Mouse (Mus musculus) hindbrain, postnatal 0 days (tissue): ENCODE measurements around the gene Mrpl35. TPM values are rescaled to one million over a fixed set of nuclear protein-coding genes. Genes with fewer than 3 reads are reported as not detected.
A peak's percentile ranks its signal among the peaks of the same experiment; 100 is the strongest.

Experiments
- ATAC-seq: fragments of 200-750 bp; cut with Nextera tagmentation; 2 replicates; pipeline ENCODE4 v1.8.0; 2017; ENCODE audit warnings: mild to moderate bottlenecking, moderate TSS enrichment, moderate library complexity
- DNase-seq: peaks from one replicate; pipeline ENCODE4 v3.0.0-alpha.2; 2015; ENCODE audit warnings: low spot score
- H3K27ac ChIP-seq: fragments of 300-500 bp; sonication (generic); 2 replicates; pipeline ENCODE4 v1.5.1; 2014; ENCODE audit warnings: mild to moderate bottlenecking
- H3K27me3 ChIP-seq: fragments of 300-500 bp; sonication (generic); 2 replicates; pipeline ENCODE4 v1.6.1; 2014; ENCODE audit warnings: low read length, mixed read lengths; ENCODE audit not compliant: insufficient read depth
- H3K36me3 ChIP-seq: fragments of 300-500 bp; sonication (generic); 2 replicates; pipeline ENCODE4 v1.6.1; 2014; ENCODE audit warnings: low read length, mixed read lengths; ENCODE audit not compliant: insufficient read depth
- H3K4me1 ChIP-seq: fragments of 300-500 bp; sonication (generic); 2 replicates; pipeline ENCODE4 v1.6.1; 2014; ENCODE audit warnings: antibody characterized with exemption, low read length, mixed read lengths; ENCODE audit not compliant: insufficient read depth
- H3K4me2 ChIP-seq: fragments of 300-500 bp; sonication (generic); 2 replicates; pipeline ENCODE4 v1.6.1; 2014; ENCODE audit warnings: low read depth, mild to moderate bottlenecking, low read length, moderate library complexity, mixed read lengths
- H3K4me3 ChIP-seq: fragments of 300-500 bp; sonication (generic); 2 replicates; pipeline ENCODE4 v1.5.1; 2014; ENCODE audit warnings: low read length
- H3K9ac ChIP-seq: fragments of 300-500 bp; sonication (generic); replicated peaks from 2 replicates; pipeline ENCODE4 v1.6.1; 2014; ENCODE audit warnings: mild to moderate bottlenecking, low read length, moderate library complexity, mixed read lengths
- H3K9me3 ChIP-seq: fragments of 300-500 bp; sonication (generic); 2 replicates; pipeline ENCODE4 v1.6.1; 2016; ENCODE audit warnings: low read length, mixed read lengths
- CTCF ChIP-seq: IDR thresholded peaks from 2 replicates; pipeline ENCODE4 v1.5.1; 2016; ENCODE audit warnings: antibody characterized with exemption, control low read depth, low read depth
- WGBS: fragments of 180-500 bp; shearing (Covaris S2); extraction: QIAGEN DNeasy Blood & Tissue Kit; methylation state at CpG from one replicate; pipeline ENCODE4 v1.1.7; 2014; 5-methylcytosine and 5-hydroxymethylcytosine counted together
- polyA plus RNA-seq: library from polyadenylated mRNA; unstranded; fragments of >200 nt; fragmentation: Nextera tagmentation; extraction: Ambion mirVana; gene quantifications from 2 replicates; pipeline ENCODE4 v1.2.1, GENCODE M21; 2015
- total RNA-seq: library from RNA; depleted of rRNA; stranded (reverse); fragments of >200 nt; gene quantifications from 2 replicates; pipeline ENCODE4 v1.2.3, GENCODE M21; 2014

The Mrpl35 gene
- total and polyA plus RNA-seq, 2 experiments from 2014 or later = 8.3 to 51.8 TPM

DNA sequence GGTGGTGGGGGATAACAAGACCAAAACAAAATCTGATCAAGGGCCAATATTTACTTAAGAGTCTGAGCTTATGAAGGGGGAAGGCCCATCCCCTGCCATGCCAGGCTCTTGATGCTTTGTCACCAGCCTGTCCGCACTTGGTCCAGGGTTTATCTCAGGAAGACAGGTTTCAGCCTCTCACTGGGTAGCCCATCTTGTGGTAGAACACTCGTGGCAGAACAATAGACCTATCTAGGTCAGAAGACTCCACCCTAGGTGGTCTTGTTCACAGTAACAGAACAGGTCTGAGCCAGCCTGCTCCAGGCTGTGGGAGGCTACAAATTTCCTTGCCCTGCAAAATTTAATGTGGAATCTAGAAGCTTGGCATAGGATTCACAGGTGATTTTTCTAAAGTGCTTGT lies 10.0 kb upstream of the Mrpl35 start:
- H3K4me1 ChIP-seq = no peaks in the 10 kb centered on the region
- no peak overlapping the region for H3K27ac ChIP-seq
- no peak for DNase-seq
- TF ChIP-seq CTCF = no peak
- H3K4me3 ChIP-seq = no peak overlapping the region
- H3K36me3 ChIP-seq = no peaks in the 10 kb centered on the region
- H3K27me3 ChIP-seq = no peaks in the 10 kb centered on the region
- H3K4me2 ChIP-seq = no peak overlapping the region
- H3K9ac ChIP-seq = no peak overlapping the region
- 67% methylated on average over 2 of the region's 2 CpGs for WGBS
- H3K9me3 ChIP-seq = no peaks in the 10 kb centered on the region
- ATAC-seq = no peak

DNA sequence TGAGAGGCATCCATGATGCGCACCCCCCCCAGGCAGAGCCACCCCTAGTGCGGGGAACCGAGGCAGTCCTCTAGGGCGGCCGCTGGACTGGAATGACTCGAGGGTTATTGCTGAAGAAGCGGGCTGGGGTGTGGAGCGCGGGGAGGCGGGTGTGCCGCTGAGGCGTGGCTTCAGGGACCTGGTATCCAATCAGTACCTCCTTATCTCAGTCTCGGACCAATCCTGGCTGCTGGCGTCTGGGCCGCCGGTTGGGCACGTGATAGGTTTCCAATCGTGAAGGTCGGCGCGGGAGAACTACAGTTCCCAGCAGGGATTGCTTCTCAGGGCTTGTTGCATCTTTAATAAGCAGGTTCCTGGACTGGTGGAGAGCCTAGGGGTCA lies 4.8 kb upstream of the Mrpl35 start:
- Histone ChIP-seq H3K4me2 (peak overlapping the region; percentile 57), H3K9ac (peak overlapping the region; percentile 74), H3K4me1 (no peaks in the 10 kb centered on the region), H3K4me3 (peak overlapping the region; percentile 66), H3K27ac (peak overlapping the region; percentile 94), H3K36me3 (no peaks in the 10 kb centered on the region), H3K27me3 (no peaks in the 10 kb centered on the region; the same call in 1 of the 2 replicates), H3K9me3 (no peaks in the 10 kb centered on the region)
- 0 out of 2 replicates have a peak, but pooled peaks have one; percentile 1 for TF ChIP-seq CTCF
- DNase-seq (peak; percentile 97), ATAC-seq (peak; percentile 98)
- 0% methylated on average over 21 of the region's 21 CpGs for WGBS

DNA sequence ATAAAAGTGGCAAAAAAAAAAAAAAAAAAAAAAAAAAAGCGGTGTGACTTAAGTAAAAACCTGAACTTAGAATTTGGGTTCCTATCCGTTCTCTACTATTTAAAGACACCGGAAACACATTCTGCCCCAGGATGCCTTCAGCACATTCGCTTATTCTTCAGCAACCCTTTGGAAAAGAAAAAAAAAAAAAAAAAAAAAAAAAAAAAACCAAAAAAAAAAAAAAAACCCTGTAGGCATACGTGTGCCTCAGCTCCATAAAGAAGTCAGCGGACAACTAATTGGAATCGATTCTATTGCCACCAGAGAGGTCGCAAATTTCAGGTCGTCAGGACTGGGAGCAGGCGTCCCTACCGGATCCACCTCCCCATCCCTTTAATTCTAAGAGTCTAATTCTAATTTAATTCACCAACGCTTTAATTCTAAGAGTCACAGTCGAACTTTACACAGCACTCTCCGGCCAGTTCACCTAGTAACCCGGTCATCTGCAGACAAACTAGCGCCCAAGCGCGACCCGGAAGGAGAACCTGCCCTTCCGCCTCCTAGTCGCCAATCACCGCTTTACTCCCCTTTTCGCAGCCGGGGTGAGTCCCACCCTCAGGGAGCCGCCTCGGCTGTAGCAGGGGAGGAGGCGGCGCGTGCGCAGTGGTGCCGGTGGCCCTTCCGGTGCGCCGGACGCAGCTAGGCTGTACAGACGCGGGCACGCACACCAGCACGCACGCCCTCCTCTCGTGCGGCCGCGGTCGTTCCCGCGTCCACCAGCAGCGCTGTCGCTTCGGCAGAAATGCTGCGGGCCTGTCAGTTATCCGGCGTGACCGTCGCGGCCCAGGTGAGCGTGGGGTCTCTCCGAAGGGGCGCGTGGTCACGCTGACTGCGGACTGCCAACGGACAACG lies 4.2 kb upstream of the Mrpl35 start, which contains the start of gene Immt:
Gene Immt (plus strand): TSS at position 642 of the 891 bp plus-strand sequence.
- H3K9me3 ChIP-seq = no peaks in the 10 kb centered on the region
- H3K9ac ChIP-seq = peak within 1 kb of the TSS; percentile 74
- TF ChIP-seq CTCF = peak; percentile 8; the same call in 1 of the 2 replicates
- H3K4me3 ChIP-seq = peak within 1 kb of the TSS; percentile 66
- ATAC-seq = peak; percentile 99
- DNase-seq = peak; percentile 99
- H3K27ac ChIP-seq = peak within 1 kb of the TSS; percentile 94
- under 1% methylated on average over 63 of the region's 64 CpGs for WGBS
- H3K4me1 ChIP-seq = no peaks in the 10 kb centered on the region
- H3K36me3 ChIP-seq = no peaks in the 10 kb centered on the region
- peak within 1 kb of the TSS; percentile 57 for H3K4me2 ChIP-seq
- no peaks in the 10 kb centered on the region; the same call in 1 of the 2 replicates for H3K27me3 ChIP-seq

DNA sequence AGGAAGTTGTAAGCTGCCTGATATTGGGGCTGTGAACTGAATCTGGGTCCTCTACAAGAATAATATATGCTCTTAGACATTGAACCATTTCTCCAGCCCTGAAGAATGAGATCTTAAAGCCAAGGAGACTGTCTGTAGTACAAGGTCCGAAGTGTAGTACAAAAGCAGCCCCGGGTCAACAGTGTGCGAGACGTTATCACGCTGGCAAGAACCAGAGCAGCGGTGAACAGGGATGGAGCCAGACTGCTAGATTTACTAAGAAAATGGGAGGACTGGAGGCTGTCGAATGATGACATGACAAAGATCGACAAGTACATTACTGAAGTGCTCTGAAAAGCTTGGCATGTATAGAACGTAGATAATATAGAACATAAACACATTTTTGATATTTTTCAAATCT lies 3.0 kb upstream of the Mrpl35 start:
- TF ChIP-seq CTCF = no peak
- no peak overlapping the region for H3K27ac ChIP-seq
- H3K4me2 ChIP-seq = no peak overlapping the region

DNA sequence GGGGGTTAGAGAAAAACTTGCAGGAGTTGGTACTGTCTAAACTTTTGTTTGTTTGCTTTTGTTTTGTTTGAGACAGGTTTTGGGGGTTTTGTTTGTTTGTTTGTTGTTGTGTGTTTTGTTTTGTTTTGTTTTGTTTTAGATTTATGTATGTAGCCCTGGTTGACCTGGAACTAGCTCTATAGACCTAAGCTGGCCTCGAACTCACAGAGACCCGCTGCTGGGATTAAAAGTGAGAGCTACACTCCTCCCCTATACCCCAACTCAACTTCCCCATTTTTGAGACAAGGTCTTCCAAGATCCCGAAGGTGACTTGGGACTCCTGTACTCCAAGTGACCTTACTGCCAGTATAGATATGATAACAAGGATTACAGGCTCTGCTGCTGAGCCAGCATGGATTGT lies 2.8 kb downstream of the Mrpl35 start:
- Histone ChIP-seq H3K27me3 (no peaks in the 10 kb centered on the region; the same call in 1 of the 2 replicates), H3K4me1 (peaks cover 7% of the 10 kb centered on the region; the same call in 1 of the 2 replicates), H3K36me3 (no peaks in the 10 kb centered on the region), H3K9ac (peak overlapping the region; percentile 63; the same call in 1 of the 2 replicates), H3K27ac (no peak overlapping the region), H3K9me3 (no peaks in the 10 kb centered on the region), H3K4me2 (peak overlapping the region; percentile 92), H3K4me3 (peak overlapping the region; percentile 78)
- TF ChIP-seq CTCF = no peak
- no peak for DNase-seq
- 38% methylated on average over 3 of the region's 3 CpGs for WGBS
- ATAC-seq = peak; percentile 28; the same call in 1 of the 2 replicates

More for the DNA sequence above, 3.0 kb upstream of the Mrpl35 start:
- Histone ChIP-seq H3K9ac (no peak overlapping the region; the same call in 1 of the 2 replicates), H3K4me1 (no peaks in the 10 kb centered on the region), H3K27me3 (no peaks in the 10 kb centered on the region; the same call in 1 of the 2 replicates), H3K36me3 (no peaks in the 10 kb centered on the region), H3K9me3 (no peaks in the 10 kb centered on the region), H3K4me3 (no peak overlapping the region)
- ATAC-seq (no peak), DNase-seq (no peak)
- WGBS = 88% methylated on average over 9 of the region's 9 CpGs

DNA sequence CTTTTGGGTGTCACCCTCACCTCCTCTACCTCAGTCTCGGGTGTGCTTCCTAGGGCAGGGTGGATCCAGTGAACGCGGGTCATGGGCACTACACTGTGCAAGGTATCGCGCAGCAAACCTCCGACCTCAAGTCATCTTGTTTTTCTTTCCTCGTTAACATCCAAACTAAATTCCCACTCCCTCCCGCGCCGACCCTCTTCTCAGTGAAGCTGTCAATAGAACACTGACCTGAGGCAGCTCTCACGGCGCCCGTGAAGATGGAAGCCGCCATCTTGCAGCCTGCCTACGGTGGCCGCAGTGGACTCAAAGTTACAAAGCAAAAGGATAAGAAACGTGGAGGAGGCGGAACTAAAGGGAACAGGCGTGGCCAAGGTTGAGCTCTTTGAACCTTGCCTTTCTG lies 3.3 kb downstream of the Mrpl35 start:
- Histone ChIP-seq H3K27me3 (no peaks in the 10 kb centered on the region; the same call in 1 of the 2 replicates), H3K27ac (0 out of 2 replicates have a peak overlapping the region, but pooled peaks have one; percentile 26), H3K9ac (peak overlapping the region; percentile 63), H3K4me1 (peaks cover 7% of the 10 kb centered on the region; the same call in 1 of the 2 replicates), H3K4me3 (peak overlapping the region; percentile 78), H3K4me2 (peak overlapping the region; percentile 92), H3K36me3 (peaks cover 2% of the 10 kb centered on the region; the same call in 1 of the 2 replicates), H3K9me3 (no peaks in the 10 kb centered on the region)
- no peak for TF ChIP-seq CTCF
- WGBS = 1% methylated on average over 19 of the region's 19 CpGs
- DNase-seq (peak; percentile 91), ATAC-seq (peak; percentile 93)
